Mouse (Mus musculus): ENCODE measurements around the gene 4931428L18Rik.

Gene 4931428L18Rik

GRCm38 (mm10) chr1:31222564-31222963 is at the start of gene 4931428L18Rik, which contains the start of gene Pih1d3:
Gene 4931428L18Rik, minus strand, starts transcription at chr1:31222684.
Gene Pih1d3, plus strand, starts transcription at chr1:31222838.
- DNase-seq (ENCODE audit: low read depth, low spot score) = no peak

- DNase-seq (ENCODE audit: low read depth, low spot score) = no peak
Observed at GRCm38 (mm10) chr1:31260218-31260923, 37.9 kb upstream of the 4931428L18Rik start.

- no peak for DNase-seq (ENCODE audit: low read depth, low spot score)
Observed at GRCm38 (mm10) chr1:31233319-31234036, 11.0 kb upstream of the 4931428L18Rik start.

GRCm38 (mm10) chr1:31220599-31221250 is 1.8 kb downstream of the 4931428L18Rik start:
- DNase-seq (ENCODE audit: low read depth, low spot score) = no peak

- no peak for DNase-seq (ENCODE audit: low read depth, low spot score)
Observed at GRCm38 (mm10) chr1:31214831-31215230, 7.7 kb downstream of the 4931428L18Rik start.

- peak; percentile 53 for DNase-seq (ENCODE audit: low read depth, low spot score)
Observed at GRCm38 (mm10) chr1:31210144-31210543, 12.3 kb downstream of the 4931428L18Rik start.

GRCm38 (mm10) chr1:31205770-31206169 is 16.7 kb downstream of the 4931428L18Rik start:
- no peak for DNase-seq (ENCODE audit: low read depth, low spot score)

- DNase-seq (ENCODE audit: low read depth, low spot score) = no peak
Observed at GRCm38 (mm10) chr1:31205346-31205745, 17.1 kb downstream of the 4931428L18Rik start.

- DNase-seq (ENCODE audit: low read depth, low spot score) = no peak
Observed at GRCm38 (mm10) chr1:31203771-31204170, 18.7 kb downstream of the 4931428L18Rik start.

GRCm38 (mm10) chr1:31196959-31197358 is 25.5 kb downstream of the 4931428L18Rik start:
- DNase-seq (ENCODE audit: low read depth, low spot score) = no peak

GRCm38 (mm10) chr1:31195633-31196032 is 26.9 kb downstream of the 4931428L18Rik start:
- DNase-seq (ENCODE audit: low read depth, low spot score) = no peak

GRCm38 (mm10) chr1:31190237-31190866 is 32.1 kb downstream of the 4931428L18Rik start:
- no peak for DNase-seq (ENCODE audit: low read depth, low spot score)

- DNase-seq (ENCODE audit: low read depth, low spot score) = no peak
Observed at GRCm38 (mm10) chr1:31178264-31178663, 44.2 kb downstream of the 4931428L18Rik start.

- DNase-seq (ENCODE audit: low read depth, low spot score) = no peak
Observed at GRCm38 (mm10) chr1:31176101-31176500, 46.4 kb downstream of the 4931428L18Rik start, which contains the start of gene Lgsn. Gene Lgsn, plus strand, starts transcription at chr1:31176401.

- DNase-seq (ENCODE audit: low read depth, low spot score) = no peak
Observed at GRCm38 (mm10) chr1:31175401-31175800, 47.1 kb downstream of the 4931428L18Rik start.

- DNase-seq (ENCODE audit: low read depth, low spot score) = no peak
Observed at GRCm38 (mm10) chr1:31165326-31166121, 57.0 kb downstream of the 4931428L18Rik start.

- no peak for DNase-seq (ENCODE audit: low read depth, low spot score)
Observed at GRCm38 (mm10) chr1:31164527-31165189, 57.8 kb downstream of the 4931428L18Rik start.

GRCm38 (mm10) chr1:31156884-31157283 is 65.6 kb downstream of the 4931428L18Rik start:
- no peak for DNase-seq (ENCODE audit: low read depth, low spot score)

GRCm38 (mm10) chr1:31156185-31156584 is 66.3 kb downstream of the 4931428L18Rik start:
- no peak for DNase-seq (ENCODE audit: low read depth, low spot score)

GRCm38 (mm10) chr1:31153793-31154349 is 68.6 kb downstream of the 4931428L18Rik start:
- DNase-seq (ENCODE audit: low read depth, low spot score) = peak; percentile 24
